Mouse (Mus musculus) neutrophil, adult 5-6 weeks (primary cell): Measurements from ENCODE around the gene Mlxipl. TPM values are rescaled to one million over a fixed set of nuclear protein-coding genes. Genes with fewer than 3 reads are reported as not detected.
"Not testable (repeated sequence)": the region's sequence is repeated elsewhere in the genome, so short reads cannot be mapped to it uniquely, and the experiment has no call there.

Experiments
- ATAC-seq: fragments of 151-379, 151-347 bp; 2 replicates; pipeline ENCODE4 v1.8.0; 2017; ENCODE audit warnings: mild to moderate bottlenecking, moderate TSS enrichment; ENCODE audit not compliant: insufficient number of reproducible peaks, poor library complexity, low FRiP score, severe bottlenecking; ENCODE audit errors: extremely low read depth
- total RNA-seq: library from RNA; stranded (forward); fragments of 200-1000 nt; gene quantifications from 2 replicates; pipeline ENCODE4 v1.2.3, GENCODE M21; 2017

Mlxipl gene
- total RNA-seq: not detected in 2 replicates

DNA sequence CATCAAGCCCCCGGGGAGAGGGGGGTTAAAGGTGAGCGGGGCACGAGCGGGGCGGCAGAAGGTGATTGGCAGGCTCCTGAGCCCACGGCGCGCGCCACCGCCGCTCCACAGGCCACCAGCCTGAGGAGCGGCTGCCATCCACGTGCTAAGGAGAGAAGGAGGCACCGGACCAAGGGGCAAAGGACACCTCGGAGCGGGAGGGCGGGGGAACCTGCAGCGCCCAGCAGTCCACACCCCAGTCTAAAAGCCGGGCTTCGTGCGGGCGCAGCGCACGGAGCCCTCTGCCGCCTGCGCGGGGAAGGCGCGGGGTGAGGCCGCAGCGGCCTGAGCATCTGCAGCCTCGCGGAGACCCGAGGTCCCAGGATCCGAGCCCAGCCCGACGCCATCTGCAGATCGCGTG, at the start of gene Mlxipl:
Gene Mlxipl (plus strand): TSS at position 238 of the 400 bp plus-strand sequence.
- no peak for ATAC-seq

GRCm38 (mm10) chr5:135040059-135040458, 49.6 kb upstream of the Mlxipl start:
- no peak for ATAC-seq

- no peak for ATAC-seq
Observed at GRCm38 (mm10) chr5:135040777-135041176, 48.9 kb upstream of the Mlxipl start.

- ATAC-seq: no peak
Observed at GRCm38 (mm10) chr5:135042105-135042788, 47.4 kb upstream of the Mlxipl start.

DNA sequence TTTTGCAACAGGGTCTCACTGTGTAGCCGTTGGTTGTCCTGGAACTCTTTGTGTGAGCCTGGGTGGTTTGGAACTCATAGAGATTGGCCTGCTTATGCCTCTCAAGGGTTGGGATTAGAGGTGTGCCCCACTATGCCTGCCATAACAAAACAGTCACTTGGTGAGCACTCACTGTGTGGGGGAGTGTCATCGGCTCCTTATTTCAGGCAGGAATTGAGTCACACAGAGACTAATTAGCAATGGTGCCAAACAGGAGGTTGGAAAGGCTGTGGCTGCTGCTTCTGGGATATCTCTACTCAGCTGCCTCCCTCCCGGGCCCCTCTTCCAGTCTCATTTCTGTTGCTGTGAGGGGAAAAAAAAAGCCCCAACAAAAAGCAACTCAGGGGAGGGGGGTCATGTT, 45.1 kb upstream of the Mlxipl start:
- ATAC-seq: no peak

DNA sequence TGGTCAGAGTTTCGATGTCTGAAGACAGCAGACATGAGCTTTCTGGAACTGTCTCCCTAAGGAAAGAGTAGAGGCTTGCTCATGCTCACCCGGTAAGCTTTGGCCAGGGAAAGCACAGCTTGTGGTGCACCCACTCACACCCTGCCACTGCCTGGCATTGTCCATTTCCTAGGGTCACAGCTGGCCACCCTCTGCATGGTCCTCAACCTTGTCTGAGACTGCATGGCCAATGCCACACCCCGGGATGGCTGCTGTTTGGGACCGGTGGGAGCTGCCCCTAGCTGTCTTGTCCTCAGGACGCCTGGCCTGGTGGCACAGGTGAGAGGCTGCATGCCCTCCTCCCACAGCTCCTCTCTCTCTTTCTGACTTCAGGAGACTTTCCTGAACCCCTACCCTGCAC, 41.2 kb upstream of the Mlxipl start:
- ATAC-seq: no peak

DNA sequence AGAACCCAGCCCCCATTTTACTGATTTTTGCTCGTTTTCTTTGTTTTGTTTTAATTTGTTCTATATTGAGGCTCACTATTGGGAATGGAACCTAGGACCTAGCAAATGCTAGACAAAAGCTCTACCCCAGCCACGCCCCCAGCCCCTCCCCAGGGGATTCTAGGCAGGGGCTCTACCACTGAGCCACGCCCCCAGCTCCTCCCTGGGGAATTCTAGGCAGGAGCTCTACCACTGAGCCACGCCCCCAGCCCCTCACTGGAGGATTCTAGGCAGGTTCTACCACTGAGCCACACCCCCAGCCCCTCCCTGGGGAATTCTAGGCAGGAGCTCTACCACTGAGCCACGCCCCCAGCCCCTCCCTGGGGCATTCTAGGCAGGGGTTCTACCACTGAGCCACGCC, 40.4 kb upstream of the Mlxipl start:
- ATAC-seq: not testable (repeated sequence)

DNA sequence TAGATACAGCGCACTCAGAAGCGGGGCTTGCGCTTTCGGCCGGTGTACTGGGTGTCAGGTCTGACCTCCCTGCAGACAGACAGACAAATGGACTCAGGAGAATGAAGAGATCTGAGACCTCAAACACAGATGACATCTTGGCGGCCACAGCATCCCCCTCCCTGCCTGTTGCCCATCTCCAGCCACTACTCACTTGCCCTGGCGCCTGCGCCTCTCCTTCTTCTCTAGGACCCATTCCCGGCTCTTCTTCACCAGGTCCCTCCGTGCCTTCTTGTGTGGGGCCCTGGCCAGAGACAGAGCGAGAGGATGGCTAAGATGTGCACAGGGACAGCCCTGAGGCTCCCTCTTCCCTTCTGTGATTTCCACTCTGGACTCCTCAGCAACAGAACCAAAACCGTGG, 36.3 kb upstream of the Mlxipl start:
- ATAC-seq: no peak

- ATAC-seq: peak; percentile 96
Observed at GRCm38 (mm10) chr5:135063629-135064381, 25.9 kb upstream of the Mlxipl start, which contains the start of gene Dnajc30. Gene Dnajc30 (plus strand): TSS chr5:135064202.

DNA sequence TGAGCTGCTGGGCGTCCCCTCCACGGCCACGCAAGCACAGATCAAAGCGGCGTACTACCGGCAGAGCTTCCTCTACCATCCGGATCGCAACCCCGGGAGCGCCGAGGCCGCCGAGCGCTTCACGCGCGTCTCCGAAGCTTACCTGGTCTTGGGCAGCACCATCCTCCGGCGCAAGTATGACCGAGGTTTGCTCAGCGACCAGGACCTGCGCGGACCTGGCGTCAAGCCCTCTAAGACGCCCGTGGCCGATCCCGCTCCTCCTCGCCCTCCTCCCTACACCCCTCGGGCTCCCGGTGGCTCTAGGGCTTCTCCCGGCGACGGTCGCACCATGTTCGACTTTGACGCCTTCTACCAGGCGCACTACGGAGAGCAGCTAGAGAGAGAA, 25.3 kb upstream of the Mlxipl start:
- ATAC-seq: no peak

DNA sequence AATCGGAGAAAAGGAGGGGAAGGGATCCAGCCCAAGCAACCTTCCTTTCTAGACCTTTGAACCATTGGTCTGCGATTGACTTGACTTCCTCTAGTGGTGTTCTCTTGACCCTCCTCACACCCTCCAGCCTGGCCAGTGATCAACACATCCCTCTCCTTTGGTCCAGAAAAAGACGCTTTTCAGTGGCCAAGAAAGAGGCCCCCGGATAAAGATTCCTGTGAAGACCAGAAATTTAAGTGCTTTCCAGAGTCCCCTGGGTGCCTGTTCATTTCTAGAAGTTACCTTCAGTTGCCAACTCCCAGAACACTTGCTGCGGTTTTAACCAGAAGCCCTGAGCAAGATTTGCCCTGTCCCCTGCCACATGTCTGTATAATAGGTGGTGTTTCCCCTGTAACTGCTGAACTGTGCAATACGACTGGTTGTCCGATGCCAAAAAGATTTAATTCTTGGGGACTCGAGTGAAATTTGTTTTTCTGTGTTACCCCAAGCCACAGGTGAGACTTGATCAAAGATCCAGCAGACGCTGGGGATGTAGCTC, 24.7 kb upstream of the Mlxipl start, which contains the start of gene Bud23:
Gene Bud23 (minus strand): TSS at position 51 of the 538 bp plus-strand sequence.
- ATAC-seq: not testable (repeated sequence)

- ATAC-seq: no peak
Observed at GRCm38 (mm10) chr5:135066008-135066407, 23.7 kb upstream of the Mlxipl start.

GRCm38 (mm10) chr5:135070448-135070847, 19.2 kb upstream of the Mlxipl start:
- ATAC-seq: no peak

DNA sequence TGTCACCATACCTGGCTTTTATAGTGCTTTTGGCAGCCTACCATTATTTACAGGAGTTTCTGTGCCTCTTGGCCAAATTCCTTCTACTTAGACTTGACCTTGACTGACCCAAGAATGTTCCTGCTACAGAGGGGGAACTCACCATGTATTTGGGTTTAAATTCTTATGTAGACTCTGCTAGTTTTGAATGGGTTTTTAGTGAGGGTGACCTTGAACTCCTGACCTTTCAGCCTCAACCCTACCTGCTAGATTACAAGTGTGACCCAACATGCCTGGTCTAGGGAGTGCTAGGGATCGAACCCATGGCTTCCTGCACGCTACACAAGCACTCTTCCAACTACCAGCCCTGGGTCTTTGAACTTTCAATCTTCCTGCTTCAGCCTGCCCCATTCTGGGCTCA, 17.6 kb upstream of the Mlxipl start:
- no peak for ATAC-seq

DNA sequence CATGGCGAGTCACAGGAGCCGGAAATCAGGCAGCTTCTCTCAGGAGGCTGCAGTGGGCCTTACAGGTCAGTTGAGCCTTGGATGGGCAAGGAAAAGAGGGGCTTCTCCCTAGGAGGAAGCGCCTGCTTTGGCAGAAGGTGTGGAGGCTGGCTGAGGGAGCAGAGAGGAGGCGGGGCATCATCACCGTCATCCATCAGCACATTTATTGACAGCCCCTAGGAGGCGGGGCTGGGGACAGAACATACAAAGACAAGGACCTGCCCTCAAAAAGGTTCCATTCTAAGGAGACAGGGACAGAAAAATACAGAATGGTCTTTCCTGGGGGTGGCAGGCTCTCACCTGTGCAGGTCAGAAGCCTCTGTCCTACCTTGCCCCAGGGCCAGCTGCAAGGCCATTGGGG, 17.0 kb upstream of the Mlxipl start:
- ATAC-seq: no peak

- ATAC-seq: no peak
Observed at GRCm38 (mm10) chr5:135073349-135074150, 16.1 kb upstream of the Mlxipl start.

DNA sequence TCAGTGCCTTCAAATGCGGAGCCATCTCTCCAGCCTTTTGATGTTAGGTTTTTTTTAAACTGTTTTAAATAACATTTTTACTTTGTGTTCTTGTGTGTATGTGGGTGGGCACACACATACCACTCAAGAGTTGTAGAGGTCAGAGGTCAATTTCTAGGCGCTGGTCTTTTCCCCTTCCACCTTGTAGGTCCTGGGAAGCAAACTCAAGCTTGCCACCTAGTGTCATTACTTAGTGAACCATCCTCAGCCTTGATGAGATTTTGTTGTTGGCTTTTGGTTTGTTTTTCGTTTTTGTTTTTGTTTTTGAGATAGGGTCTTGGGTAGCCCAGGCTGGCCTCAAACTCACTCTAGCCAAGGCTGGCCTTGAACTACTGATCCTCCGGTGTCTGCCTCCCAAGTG, 14.0 kb upstream of the Mlxipl start:
- ATAC-seq: no peak

DNA sequence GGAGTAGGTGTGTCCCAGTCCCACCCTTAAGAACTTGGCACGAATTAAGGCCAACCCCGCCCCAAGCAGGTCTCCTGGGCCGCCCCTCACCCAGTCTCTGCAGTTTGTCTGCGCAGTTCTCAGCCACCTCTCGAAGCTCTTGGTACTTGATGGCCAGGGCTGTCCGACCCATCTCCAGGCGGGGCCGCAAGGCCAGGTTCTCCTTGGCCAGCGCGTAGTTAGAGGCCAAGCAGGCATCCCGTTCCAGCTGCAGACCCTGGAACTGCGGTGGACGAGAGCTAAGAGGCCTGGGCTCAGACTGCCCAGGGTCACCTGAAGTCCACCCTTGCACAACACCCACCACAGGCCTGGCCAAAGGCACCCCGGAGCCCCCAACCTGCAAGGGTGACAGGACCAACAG, 13.3 kb upstream of the Mlxipl start:
- no peak for ATAC-seq

DNA sequence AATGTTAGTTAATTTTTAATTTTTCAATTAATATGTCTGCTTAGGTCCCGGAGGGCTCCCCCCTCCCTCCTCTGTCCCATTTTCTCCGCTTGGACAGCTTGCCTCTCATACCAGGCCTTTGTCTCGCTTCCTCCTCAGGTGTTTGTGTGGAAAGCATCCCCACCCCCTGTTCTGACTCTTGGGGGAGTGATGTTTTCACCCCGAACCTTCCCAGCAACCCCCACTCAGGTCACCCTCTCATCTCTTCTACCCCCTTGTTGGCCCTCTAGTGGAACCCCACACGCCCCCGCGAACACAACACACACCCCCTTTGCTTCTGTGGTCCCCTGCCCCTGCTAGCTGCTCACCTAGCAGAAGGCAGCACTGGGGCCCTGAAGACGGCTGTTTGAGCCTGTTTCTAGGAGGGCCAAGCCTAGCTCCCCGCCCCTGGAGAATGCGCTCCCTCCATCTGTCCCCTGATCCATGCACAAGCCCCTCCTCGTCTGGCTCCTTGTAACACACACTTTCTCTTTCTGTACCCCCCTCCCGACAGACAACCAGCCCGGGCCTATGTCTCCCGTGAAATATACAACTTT, 12.7 kb upstream of the Mlxipl start:
- no peak for ATAC-seq
